Mouse (Mus musculus) stomach, embryonic 14.5 days (tissue): ENCODE results near the gene Bche. TPM values are rescaled to one million over a fixed set of nuclear protein-coding genes. Genes with fewer than 3 reads are reported as not detected.

ENCODE experiments used
- ATAC-seq: fragments of 200-750 bp; cut with Nextera tagmentation; 2 replicates; pipeline ENCODE4 v1.8.0; 2017; ENCODE audit warnings: low read depth, moderate TSS enrichment; ENCODE audit not compliant: insufficient number of reproducible peaks, insufficient read depth, low FRiP score
- H3K27ac ChIP-seq: fragments of 300-500 bp; sonication (generic); 2 replicates; pipeline ENCODE4 v1.5.1; 2014; ENCODE audit warnings: mild to moderate bottlenecking, low read length, moderate library complexity, mixed read lengths
- H3K27me3 ChIP-seq: fragments of 300-500 bp; sonication (generic); 2 replicates; pipeline ENCODE4 v1.6.1; 2014; ENCODE audit warnings: low read length, control low read depth, mixed read lengths; ENCODE audit not compliant: control insufficient read depth, insufficient read depth
- H3K36me3 ChIP-seq: fragments of 300-500 bp; sonication (generic); 2 replicates; pipeline ENCODE4 v1.6.1; 2014; ENCODE audit warnings: mild to moderate bottlenecking, control low read depth, low read length, moderate library complexity, mixed read lengths; ENCODE audit not compliant: control insufficient read depth, insufficient read depth
- H3K4me1 ChIP-seq: fragments of 300-500 bp; sonication (generic); 2 replicates; pipeline ENCODE4 v1.6.1; 2014; ENCODE audit warnings: low read length, control low read depth, mixed read lengths; ENCODE audit not compliant: control insufficient read depth, insufficient read depth
- H3K4me2 ChIP-seq: fragments of 300-500 bp; sonication (generic); replicated peaks from 2 replicates; pipeline ENCODE4 v1.6.1; 2014; ENCODE audit warnings: low read depth, low read length, control low read depth
- H3K4me3 ChIP-seq: fragments of 300-500 bp; sonication (generic); 2 replicates; pipeline ENCODE4 v1.5.1; 2014; ENCODE audit warnings: low read depth, low read length, control low read depth
- H3K9ac ChIP-seq: fragments of 300-500 bp; sonication (generic); replicated peaks from 2 replicates; pipeline ENCODE4 v1.6.1; 2014; ENCODE audit warnings: low read depth, mild to moderate bottlenecking, control low read depth, low read length, moderate library complexity, mixed read lengths
- H3K9me3 ChIP-seq: fragments of 300-500 bp; sonication (generic); 2 replicates; pipeline ENCODE4 v1.6.1; 2016; ENCODE audit warnings: low read depth, low read length, control low read depth; ENCODE audit not compliant: control insufficient read depth
- WGBS: fragments of 180-500 bp; shearing (Covaris S2); extraction: QIAGEN DNeasy Blood & Tissue Kit; methylation state at CpG from one replicate; pipeline ENCODE4 v1.1.7; 2014; 5-methylcytosine and 5-hydroxymethylcytosine counted together
- polyA plus RNA-seq: library from polyadenylated mRNA; unstranded; fragments of >200 nt; fragmentation: Nextera tagmentation; extraction: Ambion mirVana; gene quantifications from 2 replicates; pipeline ENCODE4 v1.2.1, GENCODE M21; 2014

The Bche gene
- polyA plus RNA-seq = 23.6 and 23.9 TPM in 2 replicates

DNA sequence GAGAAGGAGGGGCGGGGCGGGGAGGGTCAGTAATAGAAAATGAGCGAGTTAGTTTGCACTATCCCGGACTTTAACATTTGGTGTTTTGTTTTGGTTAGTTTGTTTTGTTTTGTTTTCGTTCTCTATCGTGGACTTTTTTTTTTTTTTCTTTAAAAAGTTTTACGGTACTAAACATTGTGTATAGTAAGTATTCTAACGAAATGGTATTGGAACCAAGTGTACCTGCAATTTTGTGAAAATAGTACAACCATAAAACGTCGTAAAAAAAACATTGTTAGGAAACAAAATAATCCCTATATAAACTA lies at the start of gene Bche:
Gene Bche, minus strand, starts transcription at position 6 of the 305 bp plus-strand sequence.
- peak within 1 kb of the TSS; percentile 61 for H3K27ac ChIP-seq
- H3K9ac ChIP-seq = peak within 1 kb of the TSS; percentile 29
- no peak for ATAC-seq
- 13% methylated on average over 10 of the region's 10 CpGs for WGBS
- no peaks in the 10 kb centered on the region for H3K36me3 ChIP-seq
- no peaks in the 10 kb centered on the region for H3K27me3 ChIP-seq
- H3K4me1 ChIP-seq = no peaks in the 10 kb centered on the region
- peak within 1 kb of the TSS; percentile 39 for H3K4me3 ChIP-seq
- H3K9me3 ChIP-seq = no peaks in the 10 kb centered on the region
- peak within 1 kb of the TSS; percentile 49 for H3K4me2 ChIP-seq

DNA sequence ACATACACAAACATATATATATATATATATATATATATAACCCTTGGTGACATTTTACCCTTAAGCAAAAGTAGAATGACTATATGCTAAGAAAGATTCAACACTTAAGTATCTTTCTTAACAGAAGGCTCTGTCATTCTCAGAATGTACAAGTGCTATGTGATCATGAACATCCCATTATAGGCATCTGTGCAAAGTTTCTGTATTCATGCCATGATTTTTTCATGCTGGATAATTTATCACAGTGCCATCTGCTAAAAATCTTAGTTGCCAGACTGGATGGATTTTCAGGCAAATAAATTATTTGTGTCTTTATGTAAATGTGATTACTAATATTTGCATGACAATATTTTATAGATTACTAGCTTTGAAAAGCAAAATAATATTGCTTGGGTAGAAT lies 33.8 kb upstream of the Bche start:
- Histone ChIP-seq H3K9me3 (no peaks in the 10 kb centered on the region), H3K36me3 (no peaks in the 10 kb centered on the region), H3K9ac (no peak overlapping the region), H3K27ac (no peak overlapping the region), H3K4me2 (no peak overlapping the region), H3K4me1 (no peaks in the 10 kb centered on the region), H3K27me3 (no peaks in the 10 kb centered on the region), H3K4me3 (no peak overlapping the region)
- no peak for ATAC-seq

DNA sequence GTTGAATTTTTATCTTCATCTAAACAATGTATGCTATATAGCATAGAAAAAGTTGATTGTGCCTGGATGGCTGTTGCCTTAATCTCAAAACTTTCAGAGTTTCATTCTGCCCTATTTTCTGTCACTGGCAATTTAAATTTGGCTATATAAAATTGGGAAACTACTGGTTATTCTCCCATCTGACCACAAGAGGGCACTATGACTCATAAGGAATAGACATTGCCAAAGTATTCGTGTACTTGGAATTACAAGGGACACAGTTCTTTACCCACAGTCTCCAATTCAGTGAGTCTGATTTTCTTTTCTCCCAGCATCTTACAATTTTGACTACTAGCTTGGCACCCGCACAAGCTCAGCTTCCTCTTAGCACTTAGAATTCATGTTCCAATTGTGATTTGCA lies 23.5 kb upstream of the Bche start:
- no peaks in the 10 kb centered on the region for H3K27me3 ChIP-seq
- no peak overlapping the region for H3K4me3 ChIP-seq
- no peak for ATAC-seq
- WGBS = 34% methylated on average over 2 of the region's 2 CpGs
- no peak overlapping the region for H3K9ac ChIP-seq
- no peaks in the 10 kb centered on the region for H3K4me1 ChIP-seq
- no peaks in the 10 kb centered on the region for H3K36me3 ChIP-seq
- H3K4me2 ChIP-seq = no peak overlapping the region
- H3K9me3 ChIP-seq = no peaks in the 10 kb centered on the region
- H3K27ac ChIP-seq = no peak overlapping the region

DNA sequence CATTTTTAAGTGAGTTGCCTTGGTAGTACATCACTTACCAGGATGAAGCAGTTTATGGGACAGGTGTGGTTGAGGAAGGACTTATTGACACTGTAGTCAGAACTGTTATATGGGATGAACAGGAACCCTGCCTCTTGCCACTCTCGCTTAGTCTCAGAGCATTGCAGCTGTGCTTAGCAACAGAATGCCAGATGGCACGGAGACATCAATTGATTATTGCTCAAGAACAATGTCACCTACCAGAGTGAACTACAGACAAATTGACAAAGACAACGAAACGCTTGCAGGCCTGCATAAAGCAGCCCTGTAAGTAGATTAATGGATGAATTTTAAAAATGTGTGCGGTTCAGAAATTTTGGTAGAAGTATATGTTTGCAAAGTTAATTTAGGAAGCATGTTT lies 21.3 kb upstream of the Bche start:
- H3K27ac ChIP-seq = no peak overlapping the region
- no peaks in the 10 kb centered on the region for H3K4me1 ChIP-seq
- WGBS = 69% methylated on average over 5 of the region's 5 CpGs
- H3K27me3 ChIP-seq = no peaks in the 10 kb centered on the region
- ATAC-seq = no peak
- no peak overlapping the region for H3K9ac ChIP-seq
- H3K4me3 ChIP-seq = no peak overlapping the region
- no peak overlapping the region for H3K4me2 ChIP-seq
- H3K9me3 ChIP-seq = no peaks in the 10 kb centered on the region
- H3K36me3 ChIP-seq = no peaks in the 10 kb centered on the region

DNA sequence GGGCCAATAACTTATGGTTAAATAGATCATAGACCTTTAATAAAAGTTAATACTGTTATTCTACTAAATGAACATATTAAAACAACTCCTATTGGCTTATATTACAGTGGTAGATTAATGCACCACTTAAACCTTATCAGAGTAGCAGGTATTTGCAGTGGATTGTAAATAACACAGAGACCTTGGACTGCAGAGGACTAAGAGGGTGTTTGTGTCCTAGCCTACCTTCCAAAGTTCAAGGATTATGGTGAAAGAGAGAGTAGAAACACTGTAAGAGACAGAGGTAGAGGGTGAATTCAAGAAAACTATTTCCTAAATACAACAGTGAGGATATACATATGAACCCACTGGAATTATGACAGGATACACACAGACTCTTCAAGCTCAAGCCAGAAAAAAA lies 17.5 kb upstream of the Bche start:
- Histone ChIP-seq H3K9ac (no peak overlapping the region), H3K9me3 (no peaks in the 10 kb centered on the region), H3K27me3 (no peaks in the 10 kb centered on the region), H3K4me1 (no peaks in the 10 kb centered on the region), H3K27ac (no peak overlapping the region), H3K4me3 (no peak overlapping the region), H3K36me3 (no peaks in the 10 kb centered on the region), H3K4me2 (no peak overlapping the region)
- no peak for ATAC-seq

DNA sequence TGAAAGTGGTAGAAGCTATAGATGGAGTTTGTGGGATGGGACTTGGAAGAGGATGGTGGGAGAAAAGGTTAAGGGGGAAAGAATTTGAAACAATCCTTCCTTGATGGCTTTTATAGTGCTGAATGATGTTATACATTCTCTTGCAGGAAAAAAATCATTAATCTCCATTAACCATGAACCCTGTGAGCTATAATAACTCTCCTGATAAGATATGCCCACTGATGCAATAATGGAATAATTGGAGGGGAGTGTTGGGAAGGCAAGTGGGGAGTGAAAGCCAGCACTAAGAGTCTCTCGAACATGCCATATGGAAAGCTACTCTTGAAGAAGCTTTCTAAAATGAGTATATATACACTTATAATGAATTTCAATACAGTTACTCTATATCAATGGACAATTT lies 16.7 kb upstream of the Bche start:
- H3K36me3 ChIP-seq = no peaks in the 10 kb centered on the region
- 88% methylated on average over 1 of the region's 1 CpGs for WGBS
- no peak overlapping the region for H3K27ac ChIP-seq
- H3K9me3 ChIP-seq = no peaks in the 10 kb centered on the region
- no peak overlapping the region for H3K4me3 ChIP-seq
- H3K9ac ChIP-seq = no peak overlapping the region
- H3K4me1 ChIP-seq = no peaks in the 10 kb centered on the region
- no peaks in the 10 kb centered on the region for H3K27me3 ChIP-seq
- no peak overlapping the region for H3K4me2 ChIP-seq
- ATAC-seq = no peak

DNA sequence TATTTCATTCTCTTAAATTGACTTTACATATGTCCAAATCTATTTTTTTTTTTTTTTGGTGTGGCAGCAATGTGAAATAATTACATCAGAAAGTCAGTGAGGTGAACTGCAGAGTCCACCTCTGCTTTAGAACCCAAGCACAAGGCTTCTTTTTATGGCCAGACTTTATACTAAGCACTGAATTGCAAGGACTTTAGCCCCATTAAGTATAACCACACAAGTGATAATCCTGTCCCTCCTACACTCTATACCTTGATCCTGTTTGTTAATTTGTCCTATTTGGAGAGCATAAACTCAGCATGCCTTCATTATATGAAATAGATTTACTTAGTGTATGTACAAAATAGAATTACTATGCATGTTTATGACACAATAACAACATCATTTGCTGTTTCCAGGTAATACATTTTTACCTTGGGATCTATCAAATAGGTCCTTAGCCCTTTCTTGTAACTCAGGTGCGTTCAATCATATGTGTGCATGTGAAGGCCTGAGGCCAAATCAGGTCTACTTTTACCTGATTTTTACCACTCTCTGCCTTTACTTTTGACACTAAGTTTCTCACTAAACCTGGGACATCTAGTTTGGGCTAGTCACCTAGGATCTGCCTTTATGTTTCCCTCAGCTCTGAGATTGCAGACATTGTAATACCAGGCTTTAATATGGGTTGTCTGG lies 9.5 kb upstream of the Bche start:
- Histone ChIP-seq H3K27me3 (no peaks in the 10 kb centered on the region), H3K27ac (no peak overlapping the region), H3K4me3 (no peak overlapping the region), H3K36me3 (no peaks in the 10 kb centered on the region), H3K4me1 (no peaks in the 10 kb centered on the region), H3K9ac (no peak overlapping the region), H3K4me2 (no peak overlapping the region), H3K9me3 (no peaks in the 10 kb centered on the region)
- ATAC-seq = no peak
- WGBS = 90% methylated on average over 1 of the region's 1 CpGs

DNA sequence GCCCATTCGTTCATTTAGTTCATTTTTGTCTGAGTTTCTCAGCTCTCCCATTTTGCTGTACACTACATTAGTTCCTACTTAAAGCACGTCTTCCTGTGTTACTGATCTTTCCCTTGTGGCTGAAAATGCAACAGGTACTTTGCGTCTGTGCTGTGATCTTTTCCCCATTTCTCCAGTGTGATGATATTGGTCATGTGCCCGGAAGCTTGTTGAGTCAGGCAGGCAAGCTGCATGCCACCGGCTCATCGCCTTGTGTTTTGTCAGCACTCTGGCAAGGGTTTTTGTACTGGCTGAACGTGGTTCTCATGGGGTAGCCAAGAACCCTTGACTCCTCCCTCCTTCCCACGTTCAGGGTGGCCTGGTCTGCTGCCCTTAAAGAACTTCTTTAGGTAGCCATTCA lies 1.7 kb upstream of the Bche start:
- ATAC-seq = no peak
- Histone ChIP-seq H3K4me3 (no peak overlapping the region), H3K9me3 (no peaks in the 10 kb centered on the region), H3K4me1 (no peaks in the 10 kb centered on the region), H3K4me2 (no peak overlapping the region), H3K27ac (no peak overlapping the region), H3K36me3 (no peaks in the 10 kb centered on the region), H3K9ac (no peak overlapping the region), H3K27me3 (no peaks in the 10 kb centered on the region)
- WGBS = 81% methylated on average over 8 of the region's 8 CpGs
